Mouse (Mus musculus) gastrocnemius, postnatal 25 days (tissue): Measurements from ENCODE around the gene Bpifb3. TPM values are rescaled to one million over a fixed set of nuclear protein-coding genes. Genes with fewer than 3 reads are reported as not detected.

Experiments
- DNase-seq: peaks from one replicate; pipeline ENCODE4 v3.0.0; 2022
- long read RNA-seq, 2 experiments: library from polyadenylated mRNA; stranded (forward); transcript quantifications; one replicate each; pipeline ENCODE4 v2.0.0; 2021
- total RNA-seq, 2 experiments: library from RNA; stranded (reverse); gene quantifications; 1 replicate in 1 of 2; 2 replicates in 1 of 2; pipeline ENCODE4 v1.2.3; 2021

Gene Bpifb3
- total RNA-seq, result not detected
- long read RNA-seq, experiment 1, result 0 reads
- long read RNA-seq, experiment 2, result 0 reads

DNA sequence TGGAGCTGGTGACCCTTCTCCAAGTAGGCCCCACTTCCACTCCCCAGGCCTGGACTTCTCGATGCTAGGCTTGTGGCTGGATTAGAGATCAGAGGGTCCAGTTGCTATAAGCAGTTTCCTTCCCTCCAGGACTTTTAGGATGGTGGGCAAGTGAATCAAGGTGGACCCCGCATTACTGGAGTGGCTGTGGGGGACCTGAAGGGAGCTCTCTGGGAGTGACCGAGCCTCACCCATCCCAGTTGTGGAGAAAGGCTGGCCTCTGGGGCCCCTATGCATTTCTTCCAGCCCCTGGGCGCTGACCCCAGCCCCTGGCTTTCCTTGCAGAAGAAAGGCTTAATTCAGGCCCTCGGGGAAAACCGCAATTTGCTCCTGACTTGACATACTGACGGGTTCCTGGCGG is at the start of gene Bpifb3:
Gene Bpifb3, plus strand, starts transcription at position 301 of the 400 bp plus-strand sequence.
- DNase-seq, result no peak

GRCm38 (mm10) chr2:153870984-153871383 is 47.0 kb upstream of the Bpifb3 start, which contains the start of gene Sun5:
Gene Sun5 (minus strand): TSS chr2:153871084.
- no peak for DNase-seq

DNA sequence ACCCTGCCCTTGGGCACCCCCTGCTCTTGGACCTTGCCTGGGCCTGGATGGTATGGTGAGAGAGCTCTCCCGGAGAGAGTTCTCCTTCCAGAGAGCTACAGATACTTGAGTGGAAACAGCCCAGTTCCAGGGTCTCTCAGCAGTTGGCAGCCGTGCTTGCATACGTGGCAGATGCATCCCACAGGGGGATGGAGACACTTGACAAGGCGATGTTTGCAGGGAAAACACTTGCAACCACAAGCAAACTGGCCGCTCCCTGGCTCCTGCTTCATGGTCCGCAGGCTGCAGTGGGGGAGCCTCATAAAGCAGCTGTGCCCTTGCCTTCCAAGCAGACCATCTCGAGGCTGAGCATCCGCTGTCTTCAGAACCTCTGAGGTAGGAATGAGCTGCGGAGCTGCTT is 43.3 kb upstream of the Bpifb3 start, which contains the start of gene Bpifb2:
Gene Bpifb2, plus strand, starts transcription at position 301 of the 400 bp plus-strand sequence.
- DNase-seq, result no peak

DNA sequence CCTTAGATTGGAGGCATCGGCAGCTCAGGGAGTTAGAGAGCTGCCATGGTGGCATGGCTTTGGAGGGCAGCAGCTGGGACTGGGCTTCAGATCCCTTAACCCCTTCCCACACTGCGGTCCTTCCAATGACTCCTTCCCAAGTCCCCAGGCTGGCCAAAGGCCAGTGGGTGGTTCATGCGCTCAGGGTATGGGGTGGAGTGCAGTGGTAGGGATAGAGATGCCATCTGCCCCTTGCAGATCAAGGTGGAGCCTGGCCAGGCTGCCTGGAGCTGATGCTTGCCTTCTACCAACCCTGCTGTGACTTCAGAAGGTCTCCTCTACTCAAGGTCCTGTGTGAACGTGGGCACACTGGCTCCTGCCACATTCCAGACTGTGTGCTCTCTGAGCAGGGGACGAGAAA is 18.9 kb upstream of the Bpifb3 start:
- no peak for DNase-seq

DNA sequence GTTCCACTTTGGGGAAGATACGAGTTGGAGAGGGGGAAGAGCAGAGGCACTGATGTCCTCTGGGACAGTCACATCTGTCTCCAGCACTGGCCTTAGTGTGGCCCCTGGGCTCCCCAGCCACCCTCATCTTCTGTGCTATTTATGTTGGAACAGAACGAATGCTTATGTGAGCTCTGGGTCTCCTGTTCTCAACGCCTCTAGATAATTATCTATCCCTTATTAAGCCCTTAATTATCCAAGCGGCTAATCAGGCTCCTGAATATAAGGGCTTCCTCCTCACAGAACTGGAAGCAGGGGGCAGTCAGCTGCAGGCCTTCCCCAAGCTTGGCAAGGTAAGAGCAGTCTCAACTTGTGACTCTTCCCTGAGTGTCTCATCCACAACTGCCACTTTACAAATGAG is 17.9 kb upstream of the Bpifb3 start, which contains the start of gene Bpifb6:
Gene Bpifb6, plus strand, starts transcription at position 301 of the 400 bp plus-strand sequence.
- DNase-seq, result no peak

DNA sequence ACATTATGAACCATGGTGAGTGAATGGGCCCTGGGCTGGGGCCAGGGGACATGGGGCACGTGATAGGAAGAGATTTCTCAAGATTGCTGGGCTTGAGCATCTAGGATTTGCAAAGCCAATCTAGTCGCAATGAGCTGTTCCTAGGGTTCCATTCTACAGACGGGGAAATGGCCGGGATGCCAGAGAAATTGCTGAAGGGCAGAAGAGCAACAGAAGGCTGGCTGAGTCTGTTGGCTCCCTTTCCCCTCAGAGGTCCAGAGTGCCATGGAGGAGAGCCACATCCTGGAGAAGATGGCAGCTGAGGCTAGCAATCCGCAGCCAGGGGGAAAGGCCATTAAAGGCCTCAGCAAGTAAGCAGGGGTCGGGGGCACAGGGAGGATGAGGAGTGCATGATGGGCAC is 15.3 kb upstream of the Bpifb3 start:
- DNase-seq, result no peak

- DNase-seq, result no peak
Measured at GRCm38 (mm10) chr2:153906626-153907025, 11.4 kb upstream of the Bpifb3 start.

GRCm38 (mm10) chr2:153914151-153914550 is 3.9 kb upstream of the Bpifb3 start:
- peak; percentile 36 for DNase-seq

DNA sequence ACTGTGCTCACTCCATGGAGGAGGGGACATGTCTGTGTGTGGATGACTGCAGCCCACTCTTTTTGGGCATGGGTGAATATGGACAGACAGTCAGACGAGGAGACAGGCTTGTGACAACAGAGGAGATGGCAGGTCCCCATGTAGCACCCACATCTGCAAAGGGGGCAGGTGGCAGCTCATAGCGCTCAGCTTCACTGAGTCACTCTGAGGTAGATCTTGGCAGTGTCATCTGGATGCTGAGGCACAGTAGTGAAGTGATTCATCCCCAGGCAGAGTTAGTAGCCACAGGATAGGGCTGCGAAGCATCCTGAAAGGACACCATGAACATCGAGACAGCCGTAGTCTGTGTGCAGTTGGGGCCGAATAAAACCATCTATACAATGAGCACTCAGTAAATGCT is 3.2 kb downstream of the Bpifb3 start:
- DNase-seq, result no peak

- no peak for DNase-seq
Measured at GRCm38 (mm10) chr2:153929871-153930413, 11.9 kb downstream of the Bpifb3 start.

- no peak for DNase-seq
Measured at GRCm38 (mm10) chr2:153931125-153931524, 13.1 kb downstream of the Bpifb3 start.

DNA sequence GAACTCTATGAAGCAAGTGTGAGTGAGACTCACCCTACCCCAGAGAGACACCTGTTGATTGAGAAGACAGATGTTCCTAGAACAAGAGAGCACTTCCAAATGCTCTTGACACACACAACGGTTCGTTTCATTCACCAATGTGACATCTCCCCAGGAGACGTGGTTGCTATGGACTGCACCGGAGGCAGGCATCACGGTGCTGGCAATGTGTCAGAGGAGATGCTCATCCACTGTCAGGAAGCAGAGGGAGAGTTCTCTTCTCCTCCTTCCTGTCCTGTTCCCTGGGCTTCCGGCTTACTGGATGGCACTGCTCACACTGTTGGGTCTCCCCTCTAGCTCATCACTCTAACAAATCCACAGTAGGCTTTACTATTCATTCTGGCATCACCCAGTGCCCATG is 15.3 kb downstream of the Bpifb3 start:
- no peak for DNase-seq

DNA sequence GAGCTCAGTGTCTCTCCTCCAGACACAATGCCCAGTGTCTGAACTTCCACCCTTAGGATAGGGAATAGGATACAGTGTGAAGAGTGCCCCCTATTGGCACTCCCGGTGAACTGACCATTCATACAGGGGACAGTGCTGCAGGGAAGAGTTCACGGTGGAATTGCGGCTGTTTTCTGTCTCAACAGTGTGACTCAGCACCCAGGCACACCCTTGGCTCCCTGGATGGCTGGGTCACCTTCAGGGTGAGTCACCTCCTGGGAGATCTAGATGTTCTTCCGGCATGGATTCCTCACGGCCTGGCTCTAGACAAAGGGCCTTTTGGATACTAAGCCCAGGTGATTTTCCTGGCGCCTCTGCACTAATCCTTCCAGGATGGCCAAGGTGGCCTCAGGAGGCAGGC is 17.3 kb downstream of the Bpifb3 start:
- no peak for DNase-seq

DNA sequence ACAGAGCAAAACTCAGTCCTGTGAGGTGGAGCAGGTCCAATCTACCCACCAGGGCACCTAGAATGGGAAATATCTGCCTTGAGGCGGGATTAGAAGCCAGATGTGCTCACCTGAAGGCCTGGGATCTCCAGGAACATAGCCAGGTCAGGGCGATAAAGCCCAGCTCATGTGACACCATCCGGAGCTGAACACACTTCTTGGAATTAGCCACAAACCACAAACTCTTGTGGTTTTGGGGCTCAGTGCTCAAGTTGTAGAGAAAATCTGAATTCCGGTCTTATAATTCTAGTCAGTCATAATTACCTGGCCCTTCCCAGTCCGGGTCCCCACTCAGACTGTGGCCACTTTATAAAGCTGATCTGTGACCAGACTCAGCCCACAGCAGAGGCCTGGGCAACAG is 19.8 kb downstream of the Bpifb3 start, which contains the start of gene Bpifb4:
Gene Bpifb4, plus strand, starts transcription at position 370 of the 400 bp plus-strand sequence.
- DNase-seq, result no peak

- DNase-seq, result no peak
Measured at GRCm38 (mm10) chr2:153943537-153943936, 25.5 kb downstream of the Bpifb3 start.

GRCm38 (mm10) chr2:153944567-153944966 is 26.5 kb downstream of the Bpifb3 start:
- DNase-seq, result no peak

GRCm38 (mm10) chr2:153952897-153953296 is 34.9 kb downstream of the Bpifb3 start:
- no peak for DNase-seq

DNA sequence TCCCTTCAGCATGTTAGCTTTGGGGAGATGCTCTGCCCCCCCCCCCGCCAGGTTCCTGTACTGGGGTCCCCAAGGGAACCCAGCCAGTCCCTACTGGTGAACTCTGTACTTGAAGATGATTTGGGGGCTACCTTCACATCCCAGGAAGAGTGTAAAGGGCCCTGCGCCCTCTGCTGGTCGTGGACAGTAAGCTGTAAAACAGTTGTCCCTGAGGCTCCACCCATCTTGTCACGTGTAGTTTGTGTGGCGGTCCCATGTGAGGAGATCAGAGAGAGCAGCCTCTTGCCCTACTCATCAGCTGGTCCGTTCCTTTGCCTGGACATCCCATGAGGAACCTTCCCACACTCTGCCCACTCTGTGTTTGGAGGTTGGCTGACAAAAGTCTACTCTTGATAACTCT is 35.8 kb downstream of the Bpifb3 start:
- DNase-seq, result no peak

DNA sequence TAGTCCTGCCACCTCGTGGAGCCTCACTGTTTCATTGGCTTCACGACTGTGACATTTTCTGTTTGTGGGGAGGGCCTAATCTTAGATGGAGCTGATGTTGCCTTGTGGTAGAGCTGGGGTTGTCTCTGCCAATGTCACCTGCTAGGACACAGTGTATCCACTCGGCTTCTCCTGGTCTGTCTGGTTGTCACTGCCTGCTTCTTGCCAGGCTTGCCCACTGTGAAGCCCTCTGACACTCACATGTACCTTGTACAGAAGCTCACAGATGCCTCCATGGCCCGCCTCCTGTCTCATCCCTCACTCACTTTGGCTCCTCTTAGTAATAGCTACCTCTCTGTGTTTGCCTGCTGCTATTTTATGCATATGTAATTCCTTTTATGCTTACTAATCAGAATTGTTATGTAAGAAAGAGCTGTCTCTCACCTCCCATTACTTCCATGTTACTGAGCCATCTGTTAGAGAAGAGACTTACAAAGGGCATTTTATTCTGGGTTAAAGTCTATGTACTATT is 44.8 kb downstream of the Bpifb3 start:
- no peak for DNase-seq

DNA sequence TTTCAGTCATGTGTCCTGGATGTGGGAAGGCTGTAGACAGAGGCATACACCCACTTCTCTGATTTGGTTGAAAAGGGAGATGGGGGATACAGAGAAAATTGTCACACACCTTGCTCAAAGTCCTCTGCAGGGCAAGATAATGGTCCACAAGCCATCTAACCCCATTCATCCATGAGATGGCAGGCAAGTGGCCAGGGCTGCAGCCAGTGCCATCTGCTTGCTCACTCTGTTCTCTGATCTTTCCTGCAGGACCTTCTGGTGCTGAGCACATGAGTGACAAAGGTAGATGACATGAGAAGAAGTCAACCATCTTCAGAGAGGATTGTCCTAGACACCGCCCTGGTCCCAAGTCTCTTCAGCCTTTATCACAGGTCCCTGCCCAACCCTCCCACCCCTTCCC is 45.3 kb downstream of the Bpifb3 start:
- no peak for DNase-seq

DNA sequence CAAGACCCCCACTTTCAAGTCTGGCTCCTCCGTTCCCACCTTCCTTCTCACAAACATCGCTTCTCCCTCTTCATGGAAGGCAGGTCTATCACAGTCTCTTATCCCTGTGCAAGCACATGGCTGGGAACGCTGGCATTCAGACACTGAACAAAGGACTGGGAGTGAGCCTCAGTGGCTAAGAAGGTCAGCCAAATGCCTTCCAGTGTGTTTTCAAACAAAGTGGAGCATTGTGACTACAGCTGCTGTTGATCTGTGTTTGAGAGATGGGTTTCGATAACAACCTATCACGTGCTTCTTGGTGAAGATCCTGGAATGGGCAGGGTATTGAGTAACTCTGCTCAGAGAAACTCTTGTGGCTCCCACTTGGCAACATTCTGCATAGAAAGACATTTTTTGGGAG is 52.2 kb downstream of the Bpifb3 start:
- DNase-seq, result no peak

DNA sequence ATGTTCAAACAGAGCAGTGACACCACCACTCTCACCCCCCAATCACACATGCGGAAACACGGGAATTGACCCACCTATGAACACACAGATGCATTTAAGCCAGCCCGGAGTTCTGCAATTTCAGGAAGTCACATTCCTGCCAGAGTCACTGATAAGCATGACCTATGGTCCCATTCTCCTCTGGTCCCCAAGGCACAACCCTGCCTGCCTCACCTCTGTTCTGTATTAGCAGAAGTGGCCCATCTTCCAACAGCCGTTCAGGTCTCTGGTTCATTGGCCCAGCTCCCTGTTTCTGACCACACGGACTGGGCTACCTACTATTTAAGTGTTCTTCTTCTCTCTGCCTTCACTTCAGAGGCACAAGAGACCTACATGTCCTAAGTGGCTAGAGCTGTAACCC is 56.6 kb downstream of the Bpifb3 start, which contains the start of gene Bpifa6:
Gene Bpifa6, plus strand, starts transcription at position 364 of the 400 bp plus-strand sequence.
- DNase-seq, result no peak
